Mouse (Mus musculus): ENCODE measurements at regions not wholly inside any gene's neighbourhood (a gene's known extent, or its start where the extent isn't known, plus 50 kb on each side); places are given as distances from the start of the nearest gene placed in this dataset.

GRCm38 (mm10) chr10:6007238-6007972 is 85.2 kb upstream of the Rgs17 start:
- Histone ChIP-seq H3K4me3 (no peak overlapping the region), H3K9me3 (no peaks in the 10 kb centered on the region), H3K4me2 (no peak overlapping the region), H3K4me1 (replicated peaks) (no peaks in the 10 kb centered on the region), H3K36me3 (no peaks in the 10 kb centered on the region), H3K27ac (replicated peaks) (no peak overlapping the region), H3K27me3 (no peaks in the 10 kb centered on the region), H3K9ac (no peak overlapping the region)
- 71% methylated on average over 1 of the region's 1 CpGs for WGBS
- no peak for ATAC-seq (ENCODE audit: low FRiP score, low read depth)

DNA sequence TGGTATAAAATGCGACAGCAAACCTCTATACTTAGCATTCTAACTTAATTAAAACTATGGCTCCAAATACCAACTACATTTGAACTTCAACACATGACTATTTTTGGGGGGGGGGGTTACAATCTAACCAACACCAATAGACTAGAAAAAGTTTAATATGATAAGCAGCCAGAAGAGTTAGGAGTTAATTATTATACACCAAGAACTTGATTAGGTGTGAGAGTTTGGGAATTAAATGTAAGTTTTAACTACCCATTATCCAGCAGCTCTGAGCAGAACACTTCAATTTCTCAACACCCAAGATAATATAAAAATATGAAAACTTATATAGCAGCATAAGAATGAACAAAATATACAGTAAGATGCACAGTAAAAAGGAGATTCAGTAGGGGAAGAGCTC is 59.2 kb upstream of the Rgs17 start:
- H3K27me3 ChIP-seq = no peaks in the 10 kb centered on the region
- H3K9me3 ChIP-seq = no peaks in the 10 kb centered on the region
- H3K36me3 ChIP-seq = no peaks in the 10 kb centered on the region
- H3K4me2 ChIP-seq = no peak overlapping the region
- no peak overlapping the region for H3K27ac ChIP-seq (replicated peaks)
- no peak overlapping the region for H3K4me3 ChIP-seq
- H3K4me1 ChIP-seq (replicated peaks) = no peaks in the 10 kb centered on the region
- H3K9ac ChIP-seq = no peak overlapping the region
- WGBS = 94% methylated on average over 1 of the region's 1 CpGs
- no peak for ATAC-seq (ENCODE audit: low FRiP score, low read depth)

DNA sequence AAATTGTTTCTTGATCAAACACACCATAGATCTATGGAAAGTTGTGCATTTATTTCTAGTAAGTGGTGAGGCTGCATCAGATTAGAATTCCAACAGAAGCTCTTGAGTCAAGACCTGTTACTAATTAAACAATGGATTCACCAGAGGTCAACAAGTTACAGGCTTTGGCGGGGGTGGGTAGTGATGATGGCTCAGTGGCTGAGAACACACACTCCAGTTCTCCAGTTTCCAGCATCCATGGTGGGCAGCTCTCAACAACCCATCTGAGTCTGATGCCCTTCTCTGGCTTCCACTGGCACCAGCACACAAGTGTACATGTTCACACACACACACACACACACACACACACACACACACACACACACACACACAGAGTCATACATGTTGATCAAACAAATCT is 56.3 kb upstream of the Rgs17 start:
- H3K9me3 ChIP-seq = no peaks in the 10 kb centered on the region
- no peak overlapping the region for H3K27ac ChIP-seq (replicated peaks)
- ATAC-seq (ENCODE audit: low FRiP score, low read depth) = no peak
- no peak overlapping the region for H3K4me2 ChIP-seq
- no peaks in the 10 kb centered on the region for H3K27me3 ChIP-seq
- H3K36me3 ChIP-seq = no peaks in the 10 kb centered on the region
- H3K9ac ChIP-seq = no peak overlapping the region
- no peaks in the 10 kb centered on the region for H3K4me1 ChIP-seq (replicated peaks)
- no peak overlapping the region for H3K4me3 ChIP-seq
- WGBS = 55% methylated on average over 1 of the region's 1 CpGs
